Mouse (Mus musculus): ENCODE measurements around the gene Bmf. TPM values are rescaled to one million over a fixed set of nuclear protein-coding genes. Genes with fewer than 3 reads are reported as not detected.

Gene Bmf
- polyA plus RNA-seq, 1 experiment from 2014 or later: 12.0 TPM

GRCm38 (mm10) chr2:118520042-118520933 is 29.2 kb downstream of the Bmf start:
- DNase-seq (ENCODE audit: low read depth, low spot score): no peak
- no peak for ATAC-seq
- ChIA-PET CTCF (interaction anchor here (1.0 to 2.0 kb wide), 4 partner anchors 9 to 34 kb away, joined by 3 to 8 read pairs (median 5); no protein-coding TSS in a partner anchor), POLR2A (interaction anchor here (1.1 to 2.0 kb wide), 3 partner anchors 9 to 192 kb away, joined by 3 to 9 read pairs (median 6); no protein-coding TSS in a partner anchor)
- in situ Hi-C loops (cut with MboI; ENCODE audit: low pct_unique_long_range_greater_than_20kb): no loop called here
- H3K27me3 ChIP-seq: no peaks in the 10 kb centered on the region
- no peak for TF ChIP-seq CTCF (IDR thresholded peaks at IDR 0.05)

- no peak for TF ChIP-seq CTCF (IDR thresholded peaks at IDR 0.05)
- ATAC-seq (no peak), DNase-seq (ENCODE audit: low read depth, low spot score) (no peak)
- in situ Hi-C loops (cut with MboI; ENCODE audit: low pct_unique_long_range_greater_than_20kb): no loop called here
- ChIA-PET CTCF (interaction anchor here (1.1 kb wide), 1 partner anchor 25 kb away, joined by 3 read pairs; no protein-coding TSS in a partner anchor), POLR2A (no interaction called here)
- H3K27me3 ChIP-seq: no peaks in the 10 kb centered on the region
Observed at GRCm38 (mm10) chr2:118512418-118513377, 36.8 kb downstream of the Bmf start.

- DNase-seq (ENCODE audit: low read depth, low spot score) (no peak), ATAC-seq (no peak)
- POLR2A ChIA-PET: interaction anchor here (1.6 to 2.0 kb wide), 2 partner anchors 9 to 20 kb away, joined by 4 to 9 read pairs; no protein-coding TSS in a partner anchor
- no peak for TF ChIP-seq CTCF (IDR thresholded peaks at IDR 0.05)
- CTCF ChIA-PET: interaction anchor here (1.1 kb wide), 1 partner anchor 25 kb away, joined by 3 read pairs; no protein-coding TSS in a partner anchor
- no peaks in the 10 kb centered on the region for H3K27me3 ChIP-seq
- in situ Hi-C loops (cut with MboI; ENCODE audit: low pct_unique_long_range_greater_than_20kb): no loop called here
Observed at GRCm38 (mm10) chr2:118511779-118512417, 37.6 kb downstream of the Bmf start.

GRCm38 (mm10) chr2:118510447-118511310 is 38.8 kb downstream of the Bmf start:
- H3K27me3 ChIP-seq: no peaks in the 10 kb centered on the region
- peak; percentile 93 for ATAC-seq
- in situ Hi-C loops (cut with MboI; ENCODE audit: low pct_unique_long_range_greater_than_20kb): no loop called here
- no peak for TF ChIP-seq CTCF (IDR thresholded peaks at IDR 0.05)
- CTCF ChIA-PET: interaction anchor here (1.0 kb wide), 1 partner anchor 10 kb away, joined by 3 read pairs; no protein-coding TSS in a partner anchor
- peak; percentile 96 for DNase-seq (ENCODE audit: low read depth, low spot score)
- POLR2A ChIA-PET: interaction anchor here (1.4 to 2.0 kb wide), 3 partner anchors 10 to 19 kb away, joined by 3 to 9 read pairs (median 4); no protein-coding TSS in a partner anchor

GRCm38 (mm10) chr2:118509688-118510446 is 39.6 kb downstream of the Bmf start:
- no peaks in the 10 kb centered on the region for H3K27me3 ChIP-seq
- in situ Hi-C loops (cut with MboI; ENCODE audit: low pct_unique_long_range_greater_than_20kb): no loop called here
- ChIA-PET POLR2A (interaction anchor here (1.4 to 2.0 kb wide), 2 partner anchors 11 to 19 kb away, joined by 3 to 9 read pairs; no protein-coding TSS in a partner anchor), CTCF (no interaction called here)
- ATAC-seq (no peak), DNase-seq (ENCODE audit: low read depth, low spot score) (no peak)
- TF ChIP-seq CTCF (IDR thresholded peaks at IDR 0.05): no peak

- ATAC-seq: no peak
- CTCF ChIA-PET: interaction anchor here (0.7 kb wide), 1 partner anchor 1593 kb away, joined by 3 read pairs; no protein-coding TSS in a partner anchor
- POLR2A ChIA-PET: no interaction called here
- H3K27me3 ChIP-seq: no peaks in the 10 kb centered on the region
- DNase-seq (ENCODE audit: low read depth, low spot score): no peak
- TF ChIP-seq CTCF (IDR thresholded peaks at IDR 0.05): no peak
- in situ Hi-C loops (cut with MboI; ENCODE audit: low pct_unique_long_range_greater_than_20kb): no loop called here
Observed at GRCm38 (mm10) chr2:118507126-118507525, 42.4 kb downstream of the Bmf start.

- no peak for TF ChIP-seq CTCF (IDR thresholded peaks at IDR 0.05)
- DNase-seq (ENCODE audit: low read depth, low spot score) (no peak), ATAC-seq (no peak)
- POLR2A ChIA-PET: no interaction called here
- in situ Hi-C loops (cut with MboI; ENCODE audit: low pct_unique_long_range_greater_than_20kb): no loop called here
- no peaks in the 10 kb centered on the region for H3K27me3 ChIP-seq
- CTCF ChIA-PET: interaction anchor here (1.0 kb wide), 1 partner anchor 45 kb away, joined by 3 read pairs; no protein-coding TSS in a partner anchor
Observed at GRCm38 (mm10) chr2:118500191-118500590, 49.3 kb downstream of the Bmf start.

- ATAC-seq: no peak
- ChIA-PET POLR2A (no interaction called here), CTCF (interaction anchor here (1.0 kb wide), 1 partner anchor 46 kb away, joined by 3 read pairs; no protein-coding TSS in a partner anchor)
- no peak for TF ChIP-seq CTCF (IDR thresholded peaks at IDR 0.05)
- in situ Hi-C loops (cut with MboI; ENCODE audit: low pct_unique_long_range_greater_than_20kb): loop anchor here (25.0 kb wide), 2 partner anchors 238 to 388 kb away; partner anchors contain the start of genes Inafm2 and Plcb2
- no peak for DNase-seq (ENCODE audit: low read depth, low spot score)
- no peaks in the 10 kb centered on the region for H3K27me3 ChIP-seq
Observed at GRCm38 (mm10) chr2:118499135-118499961, 50.1 kb downstream of the Bmf start.
